Mouse (Mus musculus): ENCODE measurements around the gene Gnpat.

- TF ChIP-seq HCFC1 (IDR thresholded peaks at IDR 0.05; ENCODE audit: low read depth, low read length) (no peak), ZC3H11A (IDR thresholded peaks at IDR 0.05; ENCODE audit: low read depth, low read length) (no peak), CTCF (IDR thresholded peaks at IDR 0.05 in 2 of 3, conservative IDR thresholded peaks at IDR 0.05 in 1 of 3; ENCODE audit: control insufficient read depth in 1 of 3, insufficient read depth in 1 of 3, low read depth in 2 of 3, low read length in 3 of 3, poor library complexity in 1 of 3, severe bottlenecking in 1 of 3) (no peak), POLR2A (IDR thresholded peaks at IDR 0.05; ENCODE audit: control insufficient read depth in 1 of 2, insufficient read depth in 1 of 2, low read depth in 1 of 2, low read length in 2 of 2, poor library complexity in 1 of 2) (no peak), MAFK (IDR thresholded peaks at IDR 0.05; ENCODE audit: borderline replicate concordance, low read depth, low read length) (no peak)
Measured at GRCm38 (mm10) chr8:124871474-124871873, 8.6 kb downstream of the Gnpat start.

Measured in MEL (cell line).